Mouse (Mus musculus): ENCODE results near the gene Ren1. TPM values are rescaled to one million over a fixed set of nuclear protein-coding genes. Genes with fewer than 3 reads are reported as not detected.

The Ren1 gene
- polyA plus RNA-seq, 1 experiment from 2014 or later: 6.1 TPM

DNA sequence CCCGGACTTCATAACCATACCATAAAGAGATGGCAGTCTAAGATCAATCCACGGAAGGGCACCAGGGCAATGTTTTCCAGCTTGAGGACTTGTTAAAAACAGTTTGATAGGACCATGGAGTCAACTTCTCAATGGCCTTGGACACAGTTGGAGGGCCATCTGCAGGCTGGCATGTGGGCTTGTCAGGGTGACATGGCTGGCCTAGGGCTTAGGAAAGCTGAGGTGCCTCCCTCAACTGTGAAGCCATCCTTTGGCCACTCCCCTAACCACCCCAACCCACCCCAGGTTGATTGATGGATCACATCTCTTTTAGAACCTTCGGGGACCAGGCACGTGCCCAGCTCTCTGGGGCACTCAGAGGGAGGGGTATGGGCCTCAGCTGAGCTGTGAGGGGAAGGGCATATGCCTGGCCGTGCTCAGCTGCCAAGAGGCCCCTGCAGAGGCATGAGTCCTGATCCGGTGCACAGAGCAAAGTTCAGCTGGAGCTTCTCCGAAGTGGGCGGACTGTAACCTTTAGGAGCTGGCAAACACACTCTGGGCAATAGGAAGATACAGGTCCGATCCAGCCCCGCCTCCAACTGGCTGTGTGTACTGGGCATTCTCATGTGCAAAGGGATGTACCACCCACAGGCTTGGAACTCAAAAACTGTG lies 25.5 kb downstream of the Ren1 start:
- H3K36me3 ChIP-seq (ENCODE audit: control insufficient read depth, insufficient read depth, low read length): no peaks in the 10 kb centered on the region
- H3K9ac ChIP-seq (ENCODE audit: low read length): no peak overlapping the region; the same call in 1 of the 2 replicates
- no peak overlapping the region for H3K4me2 ChIP-seq (replicated peaks; ENCODE audit: low read depth)
- no peak overlapping the region for H3K4me3 ChIP-seq (ENCODE audit: low read depth, low read length)
- no peak for TF ChIP-seq CTCF (IDR thresholded peaks at IDR 0.05; ENCODE audit: low read depth)
- TF ChIP-seq EP300 (optimal IDR thresholded peaks at IDR 0.05): no peak
- H3K4me1 ChIP-seq (replicated peaks; ENCODE audit: control insufficient read depth, insufficient read depth): no peaks in the 10 kb centered on the region
- ATAC-seq (ENCODE audit: low FRiP score, low TSS enrichment) (no peak; the same call in 1 of the 2 replicates), DNase-seq (ENCODE audit: low spot score) (no peak)
- WGBS: 53% methylated on average over 10 of the region's 10 CpGs
- H3K27ac ChIP-seq (replicated peaks): no peak overlapping the region
- H3K27me3 ChIP-seq (ENCODE audit: control insufficient read depth, insufficient read depth, low read length): no peaks in the 10 kb centered on the region
- no peaks in the 10 kb centered on the region for H3K9me3 ChIP-seq (ENCODE audit: control insufficient read depth, low read length)

DNA sequence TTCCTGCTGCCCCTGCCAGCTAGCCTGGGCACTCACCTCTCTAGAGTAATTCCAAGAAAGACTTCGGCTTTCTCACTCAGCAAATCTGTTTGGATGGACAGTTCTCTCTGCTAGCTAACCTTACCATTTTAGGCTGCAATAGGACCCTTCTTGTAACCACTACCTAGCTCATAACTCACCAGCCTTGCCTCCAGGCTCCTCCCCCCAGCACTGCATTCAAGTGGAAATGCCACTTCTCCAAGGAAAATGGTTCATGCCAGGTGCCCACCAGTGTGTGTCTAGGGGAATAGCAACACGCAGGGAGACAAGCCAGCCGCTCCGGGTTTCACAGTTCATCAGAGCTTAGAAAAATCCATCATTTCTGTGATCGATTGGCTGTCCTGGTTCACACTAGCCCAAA lies 27.2 kb downstream of the Ren1 start:
- Histone ChIP-seq H3K4me1 (replicated peaks; ENCODE audit: control insufficient read depth, insufficient read depth) (no peaks in the 10 kb centered on the region), H3K27me3 (ENCODE audit: control insufficient read depth, insufficient read depth, low read length) (no peaks in the 10 kb centered on the region), H3K36me3 (ENCODE audit: control insufficient read depth, insufficient read depth, low read length) (no peaks in the 10 kb centered on the region), H3K27ac (replicated peaks) (no peak overlapping the region), H3K4me2 (replicated peaks; ENCODE audit: low read depth) (no peak overlapping the region), H3K9me3 (ENCODE audit: control insufficient read depth, low read length) (no peaks in the 10 kb centered on the region), H3K9ac (ENCODE audit: low read length) (no peak overlapping the region), H3K4me3 (ENCODE audit: low read depth, low read length) (no peak overlapping the region)
- DNase-seq (ENCODE audit: low spot score): no peak
- ATAC-seq (ENCODE audit: low FRiP score, low TSS enrichment): no peak
- 88% methylated on average over 5 of the region's 5 CpGs for WGBS
- TF ChIP-seq EP300 (optimal IDR thresholded peaks at IDR 0.05): no peak

DNA sequence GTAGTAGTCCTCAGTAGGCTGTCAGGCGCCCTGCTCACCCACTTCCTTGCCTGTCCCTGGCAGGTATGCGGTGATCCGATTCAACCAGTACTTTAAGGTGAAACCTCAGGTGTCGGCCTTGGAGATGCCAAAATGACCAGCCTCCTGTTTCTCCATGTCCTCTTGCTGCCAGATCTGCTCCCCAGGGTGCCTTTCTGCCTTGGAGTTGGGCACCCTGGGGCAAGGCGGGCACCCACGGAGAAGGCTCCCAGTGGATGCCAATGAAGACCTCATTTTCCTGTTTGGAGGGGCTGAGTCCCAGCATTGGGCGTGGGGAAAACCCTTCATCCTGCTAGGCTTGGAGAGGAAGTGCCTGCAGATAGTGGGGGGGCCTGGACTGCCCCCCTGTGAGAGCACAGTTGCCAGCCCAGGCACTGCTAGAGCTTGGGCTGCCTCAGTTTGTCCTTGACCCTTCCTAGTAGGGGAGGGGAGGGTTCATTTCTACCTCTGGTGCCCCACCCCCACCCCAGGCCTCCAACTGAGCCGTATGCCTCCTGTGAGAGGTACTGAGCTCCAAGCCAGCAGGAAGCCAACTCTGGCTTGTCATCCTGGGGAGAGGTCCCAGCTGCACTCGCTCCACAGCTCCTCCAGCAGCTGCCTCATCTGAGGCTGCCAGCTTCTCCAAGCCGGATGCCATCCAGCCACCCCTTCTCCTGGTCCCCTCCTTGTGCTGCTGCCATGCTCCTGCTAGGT lies 29.1 kb downstream of the Ren1 start:
- Histone ChIP-seq H3K4me2 (replicated peaks; ENCODE audit: low read depth) (no peak overlapping the region), H3K27ac (replicated peaks) (no peak overlapping the region), H3K9me3 (ENCODE audit: control insufficient read depth, low read length) (no peaks in the 10 kb centered on the region), H3K4me1 (replicated peaks; ENCODE audit: control insufficient read depth, insufficient read depth) (no peaks in the 10 kb centered on the region), H3K27me3 (ENCODE audit: control insufficient read depth, insufficient read depth, low read length) (no peaks in the 10 kb centered on the region), H3K36me3 (ENCODE audit: control insufficient read depth, insufficient read depth, low read length) (peaks cover 4% of the 10 kb centered on the region; the same call in 1 of the 2 replicates), H3K9ac (ENCODE audit: low read length) (no peak overlapping the region; the same call in 1 of the 2 replicates), H3K4me3 (ENCODE audit: low read depth, low read length) (no peak overlapping the region)
- WGBS: 62% methylated on average over 10 of the region's 10 CpGs
- ATAC-seq (ENCODE audit: low FRiP score, low TSS enrichment): no peak
- no peak for DNase-seq (ENCODE audit: low spot score)
- TF ChIP-seq CTCF (IDR thresholded peaks at IDR 0.05; ENCODE audit: low read depth): no peak
- no peak for TF ChIP-seq EP300 (optimal IDR thresholded peaks at IDR 0.05)

DNA sequence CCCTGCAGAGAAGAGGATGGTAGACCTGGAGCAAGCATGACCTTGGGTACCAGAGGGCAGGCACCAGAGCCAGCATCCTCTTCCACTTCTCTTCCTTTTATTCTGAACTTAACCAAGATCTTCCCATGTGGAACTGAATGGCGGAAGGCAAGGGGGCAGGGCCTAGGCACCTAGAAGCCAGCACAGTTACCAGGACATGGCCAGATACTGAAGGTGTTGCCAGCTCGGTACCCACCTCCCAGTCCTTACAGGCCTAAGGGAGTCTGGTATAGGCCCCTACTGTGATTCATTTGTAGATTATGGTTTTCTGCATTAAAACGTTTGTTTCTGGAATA lies 29.6 kb downstream of the Ren1 start:
- Histone ChIP-seq H3K9ac (ENCODE audit: low read length) (no peak overlapping the region), H3K4me1 (replicated peaks; ENCODE audit: control insufficient read depth, insufficient read depth) (no peaks in the 10 kb centered on the region), H3K9me3 (ENCODE audit: control insufficient read depth, low read length) (no peaks in the 10 kb centered on the region), H3K27me3 (ENCODE audit: control insufficient read depth, insufficient read depth, low read length) (no peaks in the 10 kb centered on the region), H3K27ac (replicated peaks) (no peak overlapping the region), H3K36me3 (ENCODE audit: control insufficient read depth, insufficient read depth, low read length) (peaks cover 4% of the 10 kb centered on the region; the same call in 1 of the 2 replicates), H3K4me2 (replicated peaks; ENCODE audit: low read depth) (no peak overlapping the region), H3K4me3 (ENCODE audit: low read depth, low read length) (no peak overlapping the region)
- WGBS: 74% methylated on average over 3 of the region's 3 CpGs
- TF ChIP-seq CTCF (IDR thresholded peaks at IDR 0.05; ENCODE audit: low read depth): no peak
- TF ChIP-seq EP300 (optimal IDR thresholded peaks at IDR 0.05): no peak
- DNase-seq (ENCODE audit: low spot score): no peak
- ATAC-seq (ENCODE audit: low FRiP score, low TSS enrichment): no peak

DNA sequence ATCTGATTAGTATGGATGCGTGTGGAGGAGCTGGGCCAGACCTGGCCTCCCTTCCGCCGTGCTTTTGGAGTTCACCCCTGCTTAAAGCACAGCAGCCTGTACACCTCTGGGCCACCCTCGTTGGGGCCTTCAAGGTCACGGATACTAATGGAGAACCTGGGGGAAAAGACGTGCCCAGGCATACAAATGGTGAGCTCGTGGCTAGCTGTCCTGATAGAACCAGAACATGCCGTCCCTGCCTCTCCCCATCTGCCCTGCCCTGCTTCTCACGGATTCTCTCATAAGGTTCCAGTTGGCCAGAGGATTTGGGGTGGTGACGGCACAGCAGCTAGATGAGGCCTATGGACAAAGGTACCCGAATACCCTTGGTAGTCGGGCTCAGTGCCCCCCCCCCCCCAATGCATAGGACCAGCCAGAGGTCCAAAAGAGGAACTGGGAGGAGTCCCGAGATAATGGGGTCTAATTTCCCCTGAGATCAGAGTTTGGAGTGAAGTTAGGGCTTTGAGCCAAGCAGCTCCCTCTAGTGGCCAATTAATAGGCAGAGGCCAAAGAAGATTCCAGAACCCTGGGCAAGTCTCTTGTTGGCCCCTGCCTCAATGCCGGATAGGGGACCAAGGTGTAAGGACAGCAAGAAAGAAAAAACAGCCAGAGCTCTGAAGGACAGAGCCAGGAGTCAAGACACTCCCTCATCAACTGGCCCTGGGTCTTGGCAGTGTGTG lies 30.2 kb downstream of the Ren1 start:
- H3K27me3 ChIP-seq (ENCODE audit: control insufficient read depth, insufficient read depth, low read length): no peaks in the 10 kb centered on the region
- 60% methylated on average over 14 of the region's 14 CpGs for WGBS
- DNase-seq (ENCODE audit: low spot score) (no peak), ATAC-seq (ENCODE audit: low FRiP score, low TSS enrichment) (no peak)
- no peak overlapping the region for H3K4me3 ChIP-seq (ENCODE audit: low read depth, low read length)
- H3K36me3 ChIP-seq (ENCODE audit: control insufficient read depth, insufficient read depth, low read length): peaks cover 4% of the 10 kb centered on the region; the same call in 1 of the 2 replicates
- H3K27ac ChIP-seq (replicated peaks): no peak overlapping the region
- TF ChIP-seq CTCF (IDR thresholded peaks at IDR 0.05; ENCODE audit: low read depth) (peak; percentile 84), EP300 (optimal IDR thresholded peaks at IDR 0.05) (no peak)
- H3K9ac ChIP-seq (ENCODE audit: low read length): no peak overlapping the region
- no peaks in the 10 kb centered on the region for H3K4me1 ChIP-seq (replicated peaks; ENCODE audit: control insufficient read depth, insufficient read depth)
- H3K9me3 ChIP-seq (ENCODE audit: control insufficient read depth, low read length): no peaks in the 10 kb centered on the region
- H3K4me2 ChIP-seq (replicated peaks; ENCODE audit: low read depth): no peak overlapping the region
